Mouse (Mus musculus): Measurements from ENCODE around the gene Disc1. TPM values are rescaled to one million over a fixed set of nuclear protein-coding genes. Genes with fewer than 3 reads are reported as not detected.

The Disc1 gene
- polyA plus RNA-seq, 1 experiment from 2014 or later = 2.6 TPM

DNA sequence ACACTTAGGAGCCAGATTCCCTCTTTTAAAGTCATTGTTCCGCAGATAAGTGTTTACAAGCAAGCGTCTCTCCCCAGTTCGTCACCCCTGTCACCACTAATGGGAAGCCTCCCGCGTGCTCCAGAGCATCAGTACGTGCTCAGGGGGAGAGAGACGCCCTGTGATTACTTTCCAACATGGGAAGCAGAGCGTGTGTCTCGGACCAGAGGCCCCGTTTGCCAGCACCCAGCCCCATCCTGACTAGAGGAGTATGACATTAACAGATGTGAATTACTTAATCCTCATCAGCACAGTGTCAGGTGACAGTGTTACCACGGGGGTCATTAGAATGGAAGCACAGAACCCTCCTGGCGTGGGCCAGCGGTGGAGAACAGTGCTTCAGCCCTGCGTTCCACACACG, 15.3 kb upstream of the Disc1 start:
- Histone ChIP-seq H3K9ac (ENCODE audit: low read depth, low read length) (no peak overlapping the region), H3K9me3 (ENCODE audit: control insufficient read depth, low read length) (no peaks in the 10 kb centered on the region), H3K4me3 (ENCODE audit: low read length) (no peak overlapping the region), H3K27me3 (replicated peaks; ENCODE audit: control insufficient read depth, insufficient read depth, low read length) (no peaks in the 10 kb centered on the region), H3K27ac (ENCODE audit: low read depth, low read length) (no peak overlapping the region), H3K36me3 (ENCODE audit: control insufficient read depth, insufficient read depth, low read length) (peaks cover 13% of the 10 kb centered on the region; the same call in 1 of the 2 replicates), H3K4me1 (ENCODE audit: control insufficient read depth, insufficient read depth, low read depth, low read length) (no peaks in the 10 kb centered on the region), H3K4me2 (ENCODE audit: low read length) (no peak overlapping the region)
- ATAC-seq = no peak
- 84% methylated on average over 15 of the region's 15 CpGs for WGBS

DNA sequence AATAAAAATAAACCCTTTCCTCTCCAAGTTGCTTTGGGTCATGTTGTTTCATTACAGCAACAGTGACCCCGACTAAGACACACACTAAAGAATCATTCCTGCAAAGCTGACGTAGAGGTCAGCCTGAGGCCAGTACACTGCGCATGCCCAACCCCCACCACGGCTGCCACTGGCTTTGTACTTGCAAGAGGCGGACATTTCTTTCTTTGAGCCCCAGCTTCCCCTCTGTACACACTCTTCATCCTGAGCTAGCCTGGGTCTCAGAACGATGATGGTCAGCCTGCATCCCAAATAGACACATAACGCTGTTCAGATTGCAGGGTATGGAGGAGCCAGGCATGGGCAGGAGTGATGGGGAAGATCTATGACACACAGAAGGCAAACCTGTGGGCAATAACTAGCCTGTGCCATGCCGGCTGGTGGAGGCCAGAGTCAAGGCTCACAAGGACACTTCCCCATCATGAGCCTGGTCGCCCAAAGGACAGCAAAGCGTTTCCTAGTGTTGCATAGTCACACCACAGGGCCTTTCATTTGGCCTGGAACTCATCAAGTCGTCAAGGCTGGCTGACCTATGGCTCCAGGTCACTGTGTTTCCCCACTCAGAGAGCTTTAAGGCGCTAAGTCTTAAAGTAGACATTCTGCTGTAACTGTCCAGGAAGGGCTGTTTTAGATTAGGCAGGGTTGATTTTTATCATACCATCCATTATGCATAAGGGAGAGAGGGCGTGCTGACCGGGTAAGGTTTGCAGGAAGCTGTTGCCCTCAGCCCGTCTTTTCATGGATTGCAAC, 13.2 kb upstream of the Disc1 start:
- WGBS = 79% methylated on average over 15 of the region's 15 CpGs
- peaks cover 11% of the 10 kb centered on the region; the same call in 1 of the 2 replicates for H3K36me3 ChIP-seq (ENCODE audit: control insufficient read depth, insufficient read depth, low read length)
- H3K27ac ChIP-seq (ENCODE audit: low read depth, low read length) = no peak overlapping the region
- H3K27me3 ChIP-seq (replicated peaks; ENCODE audit: control insufficient read depth, insufficient read depth, low read length) = no peaks in the 10 kb centered on the region
- H3K4me3 ChIP-seq (ENCODE audit: low read length) = no peak overlapping the region
- H3K9me3 ChIP-seq (ENCODE audit: control insufficient read depth, low read length) = no peaks in the 10 kb centered on the region
- H3K4me2 ChIP-seq (ENCODE audit: low read length) = no peak overlapping the region
- H3K4me1 ChIP-seq (ENCODE audit: control insufficient read depth, insufficient read depth, low read depth, low read length) = no peaks in the 10 kb centered on the region
- no peak for ATAC-seq
- no peak overlapping the region for H3K9ac ChIP-seq (ENCODE audit: low read depth, low read length)

DNA sequence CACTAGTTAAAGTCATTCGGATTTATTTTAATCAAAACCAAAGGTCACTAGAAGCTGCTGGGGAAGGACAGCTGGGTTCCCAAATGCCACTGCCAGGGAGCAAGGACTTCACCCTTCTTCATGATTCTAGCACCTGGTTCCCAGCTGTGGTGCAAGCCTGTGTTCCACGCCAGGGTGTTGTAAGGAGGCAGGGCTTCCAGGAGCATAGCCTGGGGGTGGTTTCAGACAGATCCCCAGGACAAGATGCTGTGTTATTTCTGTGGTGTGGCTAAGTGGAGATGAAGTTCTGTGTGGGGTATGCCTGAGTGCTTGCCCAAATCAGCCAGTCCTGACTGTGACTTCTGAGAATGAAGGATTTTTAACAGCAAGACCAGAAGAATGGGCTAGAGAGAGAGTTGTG, 12.5 kb upstream of the Disc1 start:
- no peaks in the 10 kb centered on the region for H3K27me3 ChIP-seq (replicated peaks; ENCODE audit: control insufficient read depth, insufficient read depth, low read length)
- 75% methylated on average over 2 of the region's 2 CpGs for WGBS
- H3K4me3 ChIP-seq (ENCODE audit: low read length) = no peak overlapping the region
- no peak overlapping the region for H3K9ac ChIP-seq (ENCODE audit: low read depth, low read length)
- no peak for ATAC-seq
- H3K9me3 ChIP-seq (ENCODE audit: control insufficient read depth, low read length) = no peaks in the 10 kb centered on the region
- 0 out of 2 replicates have a peak, but pooled peaks cover 7% of the 10 kb centered on the region for H3K36me3 ChIP-seq (ENCODE audit: control insufficient read depth, insufficient read depth, low read length)
- no peaks in the 10 kb centered on the region for H3K4me1 ChIP-seq (ENCODE audit: control insufficient read depth, insufficient read depth, low read depth, low read length)
- no peak overlapping the region for H3K4me2 ChIP-seq (ENCODE audit: low read length)
- no peak overlapping the region for H3K27ac ChIP-seq (ENCODE audit: low read depth, low read length)

DNA sequence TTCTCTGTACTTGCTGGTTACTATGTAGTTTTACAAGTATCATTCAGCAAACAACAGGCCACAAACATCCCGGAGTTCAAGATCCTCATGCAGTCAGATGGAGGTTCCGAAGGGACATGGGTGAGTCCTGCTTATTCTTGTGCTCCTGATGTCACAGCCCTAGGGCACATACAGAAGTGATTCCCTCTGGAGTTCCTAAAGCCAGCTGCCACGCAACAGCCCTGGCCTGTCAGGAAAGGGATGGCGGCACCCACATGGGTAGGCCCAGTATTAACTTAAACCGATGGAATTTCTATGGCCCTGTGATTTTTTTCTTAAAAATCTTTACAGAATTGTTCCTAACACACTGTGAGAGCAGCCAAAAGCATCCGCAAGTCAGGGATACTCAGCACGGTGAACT, 10.6 kb upstream of the Disc1 start:
- no peak overlapping the region for H3K9ac ChIP-seq (ENCODE audit: low read depth, low read length)
- WGBS = 73% methylated on average over 7 of the region's 7 CpGs
- 0 out of 2 replicates have a peak, but pooled peaks cover 5% of the 10 kb centered on the region for H3K36me3 ChIP-seq (ENCODE audit: control insufficient read depth, insufficient read depth, low read length)
- no peaks in the 10 kb centered on the region for H3K9me3 ChIP-seq (ENCODE audit: control insufficient read depth, low read length)
- H3K27ac ChIP-seq (ENCODE audit: low read depth, low read length) = no peak overlapping the region
- H3K4me3 ChIP-seq (ENCODE audit: low read length) = no peak overlapping the region
- no peaks in the 10 kb centered on the region for H3K4me1 ChIP-seq (ENCODE audit: control insufficient read depth, insufficient read depth, low read depth, low read length)
- no peak for ATAC-seq
- no peaks in the 10 kb centered on the region for H3K27me3 ChIP-seq (replicated peaks; ENCODE audit: control insufficient read depth, insufficient read depth, low read length)
- no peak overlapping the region for H3K4me2 ChIP-seq (ENCODE audit: low read length)

DNA sequence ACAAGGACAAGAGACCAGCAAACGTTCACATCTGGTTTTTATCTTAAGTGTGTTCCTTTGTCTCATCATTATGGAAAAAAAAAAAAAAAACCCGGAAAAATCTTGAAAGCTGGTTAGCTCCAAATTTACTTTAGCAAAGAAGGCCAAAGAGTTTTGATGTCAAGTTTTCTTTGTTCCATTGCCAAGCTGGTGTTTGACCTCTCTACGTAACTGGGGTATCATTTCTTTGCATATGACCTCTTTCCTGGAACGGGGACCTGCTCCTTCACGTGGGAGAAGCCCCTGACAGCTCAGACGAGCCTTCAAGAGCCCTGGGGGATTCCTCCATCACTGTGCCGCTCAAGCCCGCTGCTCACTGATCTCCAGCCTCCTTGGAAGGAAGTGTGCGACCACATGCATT, 10.1 kb upstream of the Disc1 start:
- Histone ChIP-seq H3K4me2 (ENCODE audit: low read length) (no peak overlapping the region), H3K9me3 (ENCODE audit: control insufficient read depth, low read length) (no peaks in the 10 kb centered on the region), H3K9ac (ENCODE audit: low read depth, low read length) (no peak overlapping the region), H3K4me3 (ENCODE audit: low read length) (no peak overlapping the region), H3K27me3 (replicated peaks; ENCODE audit: control insufficient read depth, insufficient read depth, low read length) (no peaks in the 10 kb centered on the region), H3K4me1 (ENCODE audit: control insufficient read depth, insufficient read depth, low read depth, low read length) (no peaks in the 10 kb centered on the region), H3K27ac (ENCODE audit: low read depth, low read length) (no peak overlapping the region), H3K36me3 (ENCODE audit: control insufficient read depth, insufficient read depth, low read length) (0 out of 2 replicates have a peak, but pooled peaks cover 5% of the 10 kb centered on the region)
- 47% methylated on average over 9 of the region's 9 CpGs for WGBS
- no peak for ATAC-seq

DNA sequence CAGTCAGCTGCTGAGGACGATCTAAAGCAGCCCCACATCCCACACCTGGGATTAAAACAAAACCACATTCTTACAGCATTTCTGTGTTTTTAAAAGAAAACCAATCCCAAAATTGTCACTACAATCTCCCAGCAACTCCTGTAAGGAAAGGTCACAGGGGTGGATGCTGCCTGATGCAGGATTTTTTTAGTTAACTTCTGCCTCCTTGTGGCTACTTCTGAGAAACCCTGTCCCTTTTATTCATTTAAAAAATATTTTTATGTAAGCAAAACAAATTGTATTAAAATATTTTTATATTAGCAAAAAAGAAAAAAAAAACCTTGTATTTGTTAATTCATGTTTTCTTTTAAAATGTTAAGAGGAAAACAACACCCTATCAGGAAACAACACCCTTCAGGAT, 8.2 kb upstream of the Disc1 start:
- Histone ChIP-seq H3K9me3 (ENCODE audit: control insufficient read depth, low read length) (no peaks in the 10 kb centered on the region), H3K4me3 (ENCODE audit: low read length) (no peak overlapping the region), H3K4me2 (ENCODE audit: low read length) (no peak overlapping the region), H3K9ac (ENCODE audit: low read depth, low read length) (no peak overlapping the region), H3K36me3 (ENCODE audit: control insufficient read depth, insufficient read depth, low read length) (no peaks in the 10 kb centered on the region), H3K27me3 (replicated peaks; ENCODE audit: control insufficient read depth, insufficient read depth, low read length) (no peaks in the 10 kb centered on the region), H3K27ac (ENCODE audit: low read depth, low read length) (no peak overlapping the region), H3K4me1 (ENCODE audit: control insufficient read depth, insufficient read depth, low read depth, low read length) (no peaks in the 10 kb centered on the region)
- 96% methylated on average over 1 of the region's 1 CpGs for WGBS
- no peak for ATAC-seq

DNA sequence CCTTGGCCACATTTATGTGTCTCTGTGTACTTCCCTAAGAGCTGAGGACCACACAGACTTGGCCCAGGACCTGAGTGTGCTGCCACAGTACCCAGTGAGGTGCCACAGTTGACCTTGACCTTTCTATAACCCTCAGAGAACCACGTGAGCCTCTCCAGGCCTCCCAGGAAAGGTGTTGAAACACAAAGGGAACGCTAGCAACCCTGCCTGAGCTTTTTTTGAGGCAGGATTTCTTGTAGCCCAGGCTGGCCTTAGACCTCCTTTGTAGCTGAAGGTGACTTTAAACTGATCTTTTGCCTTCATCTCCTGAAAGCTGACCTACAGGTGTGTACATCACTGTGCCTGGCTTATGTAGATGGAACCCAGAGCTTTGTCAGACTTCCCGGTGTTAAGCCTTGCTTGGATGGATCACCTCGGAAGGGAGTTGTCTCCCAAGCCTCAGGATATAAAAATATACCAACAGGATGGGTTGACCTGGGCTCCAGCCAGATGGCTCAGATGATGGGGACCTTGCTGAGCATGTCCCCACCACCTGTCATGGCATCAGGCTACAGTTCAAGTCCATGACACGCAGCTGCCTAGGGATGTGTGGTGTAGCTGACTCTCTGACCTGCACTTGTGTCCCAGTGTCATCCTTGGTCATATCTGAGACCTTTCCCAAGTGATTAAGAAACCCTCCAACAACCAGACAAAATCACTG, 4.8 kb upstream of the Disc1 start:
- ATAC-seq = no peak
- H3K27me3 ChIP-seq (replicated peaks; ENCODE audit: control insufficient read depth, insufficient read depth, low read length) = peaks cover 11% of the 10 kb centered on the region
- H3K27ac ChIP-seq (ENCODE audit: low read depth, low read length) = no peak overlapping the region
- WGBS = 69% methylated on average over 5 of the region's 5 CpGs
- no peaks in the 10 kb centered on the region for H3K36me3 ChIP-seq (ENCODE audit: control insufficient read depth, insufficient read depth, low read length)
- no peaks in the 10 kb centered on the region for H3K9me3 ChIP-seq (ENCODE audit: control insufficient read depth, low read length)
- no peak overlapping the region for H3K4me3 ChIP-seq (ENCODE audit: low read length)
- peaks cover 7% of the 10 kb centered on the region for H3K4me1 ChIP-seq (ENCODE audit: control insufficient read depth, insufficient read depth, low read depth, low read length)
- H3K9ac ChIP-seq (ENCODE audit: low read depth, low read length) = no peak overlapping the region
- no peak overlapping the region for H3K4me2 ChIP-seq (ENCODE audit: low read length)

DNA sequence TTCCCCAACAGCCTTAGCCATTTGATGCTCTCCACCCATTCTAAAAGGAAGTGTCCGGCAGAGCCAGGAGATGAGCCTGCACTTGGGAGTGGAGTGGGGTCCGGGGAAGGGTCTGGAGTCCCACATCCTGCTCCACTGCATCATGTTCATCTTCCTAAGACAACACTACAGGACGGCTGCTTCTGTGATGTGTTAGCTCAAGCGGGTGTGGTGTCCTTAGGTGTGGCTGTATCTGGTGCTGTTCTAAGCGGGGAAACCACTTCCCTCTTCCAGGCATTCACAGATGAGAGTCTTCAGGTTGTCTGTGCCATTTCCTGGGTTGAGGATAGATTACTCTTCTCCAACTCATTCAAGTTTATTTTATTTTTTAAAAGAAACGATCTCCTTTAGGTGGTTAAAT, 4.2 kb upstream of the Disc1 start:
- no peaks in the 10 kb centered on the region for H3K9me3 ChIP-seq (ENCODE audit: control insufficient read depth, low read length)
- no peak overlapping the region for H3K4me2 ChIP-seq (ENCODE audit: low read length)
- no peak overlapping the region for H3K27ac ChIP-seq (ENCODE audit: low read depth, low read length)
- no peaks in the 10 kb centered on the region for H3K36me3 ChIP-seq (ENCODE audit: control insufficient read depth, insufficient read depth, low read length)
- H3K4me1 ChIP-seq (ENCODE audit: control insufficient read depth, insufficient read depth, low read depth, low read length) = peaks cover 8% of the 10 kb centered on the region
- ATAC-seq = no peak
- no peak overlapping the region for H3K9ac ChIP-seq (ENCODE audit: low read depth, low read length)
- peaks cover 11% of the 10 kb centered on the region for H3K27me3 ChIP-seq (replicated peaks; ENCODE audit: control insufficient read depth, insufficient read depth, low read length)
- 90% methylated on average over 6 of the region's 6 CpGs for WGBS
- no peak overlapping the region for H3K4me3 ChIP-seq (ENCODE audit: low read length)

DNA sequence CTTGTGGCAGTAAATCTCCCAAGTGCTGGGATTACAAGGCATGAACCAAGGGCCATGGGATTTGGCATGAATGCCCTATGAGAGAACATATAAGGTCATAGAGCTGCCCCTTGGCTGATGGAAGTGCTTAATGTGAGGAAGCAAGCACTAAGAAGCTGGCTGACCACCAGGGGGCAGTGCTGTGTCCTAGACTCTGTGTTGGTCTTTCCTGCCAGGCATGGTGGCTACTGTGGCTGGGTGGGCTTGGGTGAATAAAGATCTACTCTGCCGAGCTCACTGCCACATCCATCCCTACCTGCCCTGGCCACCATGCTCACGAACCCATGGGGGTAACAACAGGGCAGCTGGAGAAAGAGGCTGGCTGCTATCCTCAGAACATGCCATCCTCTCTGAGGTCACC, 2.0 kb upstream of the Disc1 start:
- ATAC-seq = 0 out of 2 replicates have a peak, but pooled peaks have one; percentile 23
- H3K36me3 ChIP-seq (ENCODE audit: control insufficient read depth, insufficient read depth, low read length) = no peaks in the 10 kb centered on the region
- no peak overlapping the region for H3K9ac ChIP-seq (ENCODE audit: low read depth, low read length)
- no peaks in the 10 kb centered on the region for H3K9me3 ChIP-seq (ENCODE audit: control insufficient read depth, low read length)
- peaks cover 10% of the 10 kb centered on the region for H3K4me1 ChIP-seq (ENCODE audit: control insufficient read depth, insufficient read depth, low read depth, low read length)
- no peak overlapping the region for H3K4me2 ChIP-seq (ENCODE audit: low read length)
- WGBS = 48% methylated on average over 2 of the region's 2 CpGs
- no peak overlapping the region for H3K4me3 ChIP-seq (ENCODE audit: low read length)
- H3K27ac ChIP-seq (ENCODE audit: low read depth, low read length) = no peak overlapping the region
- H3K27me3 ChIP-seq (replicated peaks; ENCODE audit: control insufficient read depth, insufficient read depth, low read length) = peaks cover 20% of the 10 kb centered on the region

Data from hindbrain, embryonic 16.5 days (tissue).